Mouse (Mus musculus) E14TG2a.4 (cell line): ENCODE results near the gene Efnb2.

Experiments
- H3K27me3 ChIP-seq: 2 replicates; pipeline ENCODE4 v1.6.1; 2014; ENCODE audit warnings: low read length, control low read depth; ENCODE audit not compliant: insufficient read depth
- H3K36me3 ChIP-seq: 2 replicates; pipeline ENCODE4 v1.6.1; 2014; ENCODE audit warnings: low read length, control low read depth; ENCODE audit not compliant: insufficient read depth
- H3K4me1 ChIP-seq: replicated peaks from 2 replicates; pipeline ENCODE4 v1.6.1; 2014; ENCODE audit warnings: low read depth, low read length, control low read depth
- H3K4me3 ChIP-seq: replicated peaks from 2 replicates; pipeline ENCODE4 v1.5.1; 2014; ENCODE audit warnings: mild to moderate bottlenecking, low read length
- H3K9me3 ChIP-seq: 2 replicates; pipeline ENCODE4 v1.6.1; 2014; ENCODE audit warnings: low read length, control low read depth
- CTCF ChIP-seq: conservative IDR thresholded peaks from 2 replicates; pipeline ENCODE4 v1.5.1; 2014; ENCODE audit warnings: low read length
- NANOG ChIP-seq: IDR thresholded peaks from 2 replicates; pipeline ENCODE4 v1.6.1; 2014; ENCODE audit warnings: borderline replicate concordance, low read length, mixed read lengths
- POU5F1 ChIP-seq: IDR thresholded peaks from 2 replicates; pipeline ENCODE4 v1.6.1; 2014; ENCODE audit warnings: low read length, borderline replicate concordance

Gene Efnb2

DNA sequence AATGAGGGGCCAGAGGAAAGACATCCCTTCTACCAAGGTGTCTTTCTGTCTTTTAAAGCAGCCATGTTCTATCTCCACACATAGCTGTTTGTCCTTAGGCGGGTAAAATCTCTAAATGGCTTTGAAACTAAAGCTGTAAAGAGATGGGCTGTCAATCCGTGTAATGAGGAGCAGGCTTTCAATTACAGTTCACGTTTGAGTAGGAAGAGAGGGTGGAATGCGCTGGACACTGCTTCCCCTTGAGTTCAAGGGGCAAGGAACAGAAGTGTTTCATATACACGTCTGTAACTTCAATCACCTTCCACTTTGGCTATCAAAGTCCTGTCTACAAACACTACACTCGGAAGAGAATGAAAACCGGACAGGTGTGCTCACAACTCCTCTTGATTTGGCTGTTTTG is 37.0 kb downstream of the Efnb2 start:
- peaks cover 36% of the 10 kb centered on the region for H3K27me3 ChIP-seq
- TF ChIP-seq NANOG (no peak), POU5F1 (no peak), CTCF (no peak)

GRCm38 (mm10) chr8:8623486-8623885 is 37.6 kb downstream of the Efnb2 start:
- Histone ChIP-seq H3K4me1 (peaks cover 46% of the 10 kb centered on the region), H3K27me3 (peaks cover 36% of the 10 kb centered on the region), H3K4me3 (no peak overlapping the region), H3K36me3 (0 out of 2 replicates have a peak, but pooled peaks cover 3% of the 10 kb centered on the region), H3K9me3 (no peaks in the 10 kb centered on the region)
- TF ChIP-seq NANOG = no peak

More for the DNA sequence above, 37.0 kb downstream of the Efnb2 start:
- Histone ChIP-seq H3K36me3 (0 out of 2 replicates have a peak, but pooled peaks cover 3% of the 10 kb centered on the region), H3K9me3 (no peaks in the 10 kb centered on the region), H3K4me3 (no peak overlapping the region), H3K4me1 (peaks cover 41% of the 10 kb centered on the region)

DNA sequence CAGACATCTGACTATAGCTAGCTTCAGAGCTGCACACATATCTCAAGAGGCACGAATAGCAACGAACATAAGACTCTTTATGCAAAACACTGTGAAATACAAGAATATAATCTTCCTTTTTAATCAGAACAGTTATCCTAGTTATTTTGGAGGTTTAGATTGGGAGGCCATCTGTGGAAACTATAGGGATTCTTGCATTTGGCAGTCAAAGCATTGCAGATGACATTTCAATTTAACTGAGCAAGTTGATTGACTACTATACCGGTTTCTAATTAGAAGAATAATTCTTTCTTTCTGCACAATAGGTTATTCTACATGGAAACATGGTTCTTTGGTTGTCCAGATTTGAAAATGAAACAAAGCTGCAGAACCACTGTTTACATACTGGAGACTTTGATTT is 38.6 kb downstream of the Efnb2 start:
- Histone ChIP-seq H3K4me3 (no peak overlapping the region), H3K9me3 (no peaks in the 10 kb centered on the region), H3K27me3 (peaks cover 36% of the 10 kb centered on the region), H3K36me3 (0 out of 2 replicates have a peak, but pooled peaks cover 3% of the 10 kb centered on the region), H3K4me1 (peaks cover 48% of the 10 kb centered on the region)
- TF ChIP-seq CTCF = no peak
- TF ChIP-seq POU5F1 = no peak
- no peak for TF ChIP-seq NANOG

DNA sequence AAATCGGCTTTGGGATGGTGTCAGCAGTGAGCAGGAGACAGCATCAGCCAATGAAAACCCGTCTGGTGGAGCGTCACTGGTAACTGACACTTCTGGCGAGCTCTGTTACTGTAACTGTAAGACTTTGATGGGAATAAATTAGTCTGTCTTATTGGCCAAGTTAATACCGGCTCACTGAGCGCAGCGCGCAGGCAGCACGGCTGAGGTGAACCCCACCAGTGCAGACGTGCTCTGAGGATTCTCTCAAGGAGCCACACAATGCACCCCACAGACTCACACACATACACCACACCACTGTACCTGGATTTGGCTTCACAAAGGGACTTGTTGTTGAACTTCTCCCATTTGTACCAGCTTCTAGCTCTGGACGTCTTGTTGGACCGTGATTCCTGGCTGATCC is 39.0 kb downstream of the Efnb2 start:
- TF ChIP-seq NANOG = no peak
- TF ChIP-seq CTCF = no peak
- TF ChIP-seq POU5F1 = no peak
- H3K4me3 ChIP-seq = no peak overlapping the region

GRCm38 (mm10) chr8:8621236-8621917 is 39.7 kb downstream of the Efnb2 start:
- peak overlapping the region; percentile 68 for H3K4me3 ChIP-seq
- H3K27me3 ChIP-seq = peaks cover 36% of the 10 kb centered on the region
- H3K9me3 ChIP-seq = no peaks in the 10 kb centered on the region
- H3K36me3 ChIP-seq = 0 out of 2 replicates have a peak, but pooled peaks cover 3% of the 10 kb centered on the region
- peaks cover 49% of the 10 kb centered on the region for H3K4me1 ChIP-seq
- TF ChIP-seq NANOG = no peak

More for the DNA sequence above, 39.0 kb downstream of the Efnb2 start:
- peaks cover 36% of the 10 kb centered on the region for H3K27me3 ChIP-seq
- H3K36me3 ChIP-seq = 0 out of 2 replicates have a peak, but pooled peaks cover 3% of the 10 kb centered on the region
- no peaks in the 10 kb centered on the region for H3K9me3 ChIP-seq
- H3K4me1 ChIP-seq = peaks cover 48% of the 10 kb centered on the region

- TF ChIP-seq POU5F1 (no peak), CTCF (no peak), NANOG (no peak)
- 0 out of 2 replicates have a peak, but pooled peaks cover 3% of the 10 kb centered on the region for H3K36me3 ChIP-seq
- H3K9me3 ChIP-seq = no peaks in the 10 kb centered on the region
Observed at GRCm38 (mm10) chr8:8620536-8620935, 40.5 kb downstream of the Efnb2 start.

GRCm38 (mm10) chr8:8619221-8620194 is 41.5 kb downstream of the Efnb2 start:
- Histone ChIP-seq H3K4me3 (peak overlapping the region; percentile 68), H3K27me3 (peaks cover 36% of the 10 kb centered on the region), H3K4me1 (peaks cover 45% of the 10 kb centered on the region), H3K9me3 (no peaks in the 10 kb centered on the region), H3K36me3 (0 out of 2 replicates have a peak, but pooled peaks cover 3% of the 10 kb centered on the region)
- TF ChIP-seq POU5F1 = no peak
- TF ChIP-seq NANOG = no peak
- TF ChIP-seq CTCF = no peak

More at GRCm38 (mm10) chr8:8620536-8620935, 40.5 kb downstream of the Efnb2 start:
- peaks cover 51% of the 10 kb centered on the region for H3K4me1 ChIP-seq
- H3K27me3 ChIP-seq = peaks cover 36% of the 10 kb centered on the region
- H3K4me3 ChIP-seq = peak overlapping the region; percentile 68

- Histone ChIP-seq H3K4me3 (no peak overlapping the region), H3K9me3 (peaks cover 23% of the 10 kb centered on the region), H3K27me3 (no peaks in the 10 kb centered on the region), H3K4me1 (peaks cover 49% of the 10 kb centered on the region), H3K36me3 (no peaks in the 10 kb centered on the region; the same call in 1 of the 2 replicates)
- TF ChIP-seq POU5F1 = no peak
- no peak for TF ChIP-seq CTCF
- TF ChIP-seq NANOG = no peak
Observed at GRCm38 (mm10) chr8:8613844-8614243, 47.2 kb downstream of the Efnb2 start.

DNA sequence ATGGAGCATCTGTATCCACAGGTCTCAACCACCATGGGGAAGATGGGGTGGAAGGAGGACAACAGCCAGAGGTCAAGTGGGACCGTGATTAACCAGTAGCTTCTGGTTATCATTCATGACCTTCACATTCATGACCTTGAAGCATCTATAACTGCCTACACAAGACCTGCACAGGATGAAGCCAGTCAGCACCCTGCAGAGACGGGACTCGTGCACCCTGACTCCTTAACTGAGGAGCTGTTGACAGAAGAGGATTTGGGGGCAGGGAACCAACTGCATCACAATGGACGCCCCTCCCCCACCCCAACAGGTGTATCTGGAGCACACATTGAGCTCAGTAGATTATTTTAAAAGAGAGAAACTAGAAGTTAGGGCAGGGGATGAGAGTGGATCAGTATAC is 49.1 kb downstream of the Efnb2 start:
- H3K9me3 ChIP-seq = peaks cover 23% of the 10 kb centered on the region
- no peaks in the 10 kb centered on the region for H3K27me3 ChIP-seq
- H3K4me3 ChIP-seq = no peak overlapping the region
- H3K4me1 ChIP-seq = peaks cover 57% of the 10 kb centered on the region
- TF ChIP-seq POU5F1 = no peak
- no peak for TF ChIP-seq NANOG
- no peak for TF ChIP-seq CTCF
- H3K36me3 ChIP-seq = no peaks in the 10 kb centered on the region; the same call in 1 of the 2 replicates
